Mouse (Mus musculus) MEL (cell line): ENCODE measurements at regions not wholly inside any gene's neighbourhood (a gene's known extent, or its start where the extent isn't known, plus 50 kb on each side); places are given as distances from the start of the nearest gene placed in this dataset.

Source experiments
- ELF1 ChIP-seq: IDR thresholded peaks from 2 replicates; pipeline ENCODE4 v1.6.1; 2014; ENCODE audit warnings: low read depth, mild to moderate bottlenecking, inconsistent platforms, low read length, improper control_type of control experiment, moderate library complexity
- EP300 ChIP-seq, 2 experiments: IDR thresholded peaks; 2 replicates each; pipeline ENCODE4 v1.6.1; 2011; ENCODE audit warnings: improper control_type of control experiment in 2 of 2, low read length in 2 of 2, low read depth in 1 of 2, mild to moderate bottlenecking in 1 of 2
- MYC ChIP-seq: IDR thresholded peaks from 2 replicates; pipeline ENCODE4 v1.6.1; 2011; ENCODE audit warnings: low read depth, mild to moderate bottlenecking, low read length, improper control_type of control experiment, moderate library complexity
- POLR2A ChIP-seq, 2 experiments: IDR thresholded peaks; 2 replicates each; pipeline ENCODE4 v1.6.1; 2011 to 2012; ENCODE audit warnings: low read length in 2 of 2, mild to moderate bottlenecking in 2 of 2, control low read depth in 1 of 2, improper control_type of control experiment in 1 of 2, low read depth in 1 of 2, moderate library complexity in 1 of 2; ENCODE audit not compliant: control insufficient read depth in 1 of 2, insufficient read depth in 1 of 2, poor library complexity in 1 of 2
- RAD21 ChIP-seq: IDR thresholded peaks from 2 replicates; pipeline ENCODE4 v1.6.1; 2011; ENCODE audit warnings: mild to moderate bottlenecking, low read depth, low read length, improper control_type of control experiment
- SIN3A ChIP-seq: IDR thresholded peaks from 2 replicates; pipeline ENCODE4 v1.6.1; 2012; ENCODE audit warnings: low read length, improper control_type of control experiment, inconsistent platforms
- TAL1 ChIP-seq: IDR thresholded peaks from 2 replicates; pipeline ENCODE4 v1.6.1; 2012; ENCODE audit warnings: mild to moderate bottlenecking, inconsistent platforms, low read length, moderate library complexity, mixed read lengths
- TCF12 ChIP-seq: IDR thresholded peaks from 2 replicates; pipeline ENCODE4 v1.6.1; 2014; ENCODE audit warnings: low read depth, mild to moderate bottlenecking, inconsistent platforms, low read length, improper control_type of control experiment, moderate library complexity
- USF1 ChIP-seq: IDR thresholded peaks from 2 replicates; pipeline ENCODE4 v1.6.1; 2014; ENCODE audit warnings: low read depth, mild to moderate bottlenecking, inconsistent platforms, low read length, improper control_type of control experiment, moderate library complexity

GRCm38 (mm10) chr2:166261065-166261464, 105.6 kb upstream of the Sulf2 start:
- TF ChIP-seq RAD21 (no peak), POLR2A (IDR thresholded peaks at IDR 0.05; ENCODE audit: control insufficient read depth in 1 of 2, insufficient read depth in 1 of 2, low read depth in 1 of 2, low read length in 2 of 2, poor library complexity in 1 of 2) (no peak), USF1 (no peak), SIN3A (no peak), TCF12 (no peak), TAL1 (no peak), EP300 (IDR thresholded peaks at IDR 0.05; ENCODE audit: low read depth in 1 of 2, low read length in 2 of 2) (no peak), MYC (no peak), ELF1 (no peak)
